Mouse (Mus musculus): ENCODE measurements around the gene Isoc2b. TPM values are rescaled to one million over a fixed set of nuclear protein-coding genes. Genes with fewer than 3 reads are reported as not detected.
"Not testable (repeated sequence)": the region's sequence is repeated elsewhere in the genome, so short reads cannot be mapped to it uniquely, and the experiment has no call there.

The Isoc2b gene
- total and polyA plus RNA-seq, 2 experiments from 2014 or later = 4.5 to 20.0 TPM

DNA sequence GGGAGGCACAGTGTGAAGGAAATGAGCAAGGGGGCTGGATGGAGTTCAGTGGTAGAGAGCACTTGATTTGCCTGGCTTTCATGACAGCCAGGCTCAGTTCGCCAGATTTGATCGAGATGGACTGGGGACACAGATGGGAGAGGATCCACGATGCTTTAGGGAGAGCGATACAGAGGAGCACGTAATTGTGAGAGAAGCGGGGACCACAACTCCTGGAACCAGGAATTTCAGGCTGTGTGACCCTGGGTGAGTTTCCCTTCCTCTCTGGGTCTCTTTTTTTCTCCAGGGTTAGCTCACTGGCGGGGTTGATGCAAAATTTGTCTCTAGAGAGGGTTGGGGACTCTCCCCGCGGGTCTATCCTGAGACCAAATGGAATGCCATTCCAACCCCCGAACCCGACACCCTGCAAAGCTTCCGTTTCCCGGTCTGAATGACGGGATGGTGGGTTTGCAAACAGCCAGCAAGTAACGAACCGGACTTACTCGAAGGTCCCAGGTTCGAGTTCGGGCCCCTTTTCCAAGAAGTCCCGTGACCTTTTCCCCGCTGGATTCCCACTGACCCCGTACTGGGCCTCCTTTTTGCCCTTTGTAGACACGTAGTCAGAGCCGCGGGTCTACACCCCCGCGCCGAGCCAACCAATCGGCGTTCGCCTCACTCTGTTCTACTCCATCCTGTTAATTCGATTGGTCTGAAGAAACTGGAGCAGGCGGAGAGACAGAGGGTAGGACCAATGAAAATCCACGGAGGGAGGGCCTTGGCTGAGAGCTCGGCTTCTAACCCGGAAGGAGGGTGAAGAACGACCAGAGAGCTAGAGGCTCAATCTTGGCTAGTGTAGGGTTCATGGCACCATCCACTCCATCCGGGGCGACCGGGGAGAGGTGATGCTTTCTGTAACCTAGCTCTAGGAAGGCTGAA lies 4.2 kb downstream of the Isoc2b start:
- Histone ChIP-seq H3K4me1 (ENCODE audit: control insufficient read depth, insufficient read depth) (peaks cover 20% of the 10 kb centered on the region), H3K4me2 (ENCODE audit: low read depth, low read length) (peak overlapping the region; percentile 71), H3K27ac (ENCODE audit: low read depth) (peak overlapping the region; percentile 86), H3K36me3 (replicated peaks; ENCODE audit: control insufficient read depth, insufficient read depth, low read length) (no peaks in the 10 kb centered on the region), H3K9ac (replicated peaks; ENCODE audit: low read depth, low read length) (peak overlapping the region; percentile 63), H3K9me3 (replicated peaks; ENCODE audit: control insufficient read depth, low read length) (no peaks in the 10 kb centered on the region), H3K27me3 (ENCODE audit: control insufficient read depth, insufficient read depth, low read length) (no peaks in the 10 kb centered on the region), H3K4me3 (ENCODE audit: low read depth, low read length) (peak overlapping the region; percentile 58)
- peak; percentile 98 for DNase-seq (ENCODE audit: low spot score)
- TF ChIP-seq CTCF (IDR thresholded peaks at IDR 0.05; ENCODE audit: low read depth) (no peak), EP300 (IDR thresholded peaks at IDR 0.05; ENCODE audit: low read depth) (no peak)
- 3% methylated on average over 40 of the region's 40 CpGs for WGBS
- peak; percentile 100 for ATAC-seq (ENCODE audit: insufficient read depth, low read depth)

DNA sequence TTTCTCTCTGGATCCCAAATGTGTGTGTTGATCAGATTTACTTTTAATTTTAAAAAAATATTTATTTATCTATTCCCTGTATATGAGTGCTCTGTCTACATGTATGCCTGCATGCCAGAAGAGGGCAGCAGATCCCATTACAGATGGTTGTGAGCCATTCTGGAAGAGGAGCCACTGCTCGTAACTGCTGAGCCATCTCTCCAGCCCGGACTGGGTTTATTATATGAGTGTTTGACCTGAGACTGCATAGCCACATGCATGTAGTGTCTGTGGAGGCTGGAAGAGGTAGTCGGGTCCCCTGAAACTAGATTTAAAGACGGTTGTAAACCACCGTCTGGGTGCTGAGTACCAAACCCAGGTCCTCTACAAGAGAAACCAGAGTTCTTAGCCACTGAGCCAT lies 5.0 kb downstream of the Isoc2b start:
- Histone ChIP-seq H3K4me2 (ENCODE audit: low read depth, low read length) (peak overlapping the region; percentile 71), H3K4me3 (ENCODE audit: low read depth, low read length) (peak overlapping the region; percentile 58; the same call in 1 of the 2 replicates), H3K9me3 (replicated peaks; ENCODE audit: control insufficient read depth, low read length) (no peaks in the 10 kb centered on the region), H3K27ac (ENCODE audit: low read depth) (peak overlapping the region; percentile 71; the same call in 1 of the 2 replicates), H3K27me3 (ENCODE audit: control insufficient read depth, insufficient read depth, low read length) (no peaks in the 10 kb centered on the region), H3K36me3 (replicated peaks; ENCODE audit: control insufficient read depth, insufficient read depth, low read length) (no peaks in the 10 kb centered on the region), H3K9ac (replicated peaks; ENCODE audit: low read depth, low read length) (no peak overlapping the region), H3K4me1 (ENCODE audit: control insufficient read depth, insufficient read depth) (peaks cover 20% of the 10 kb centered on the region)
- TF ChIP-seq CTCF (IDR thresholded peaks at IDR 0.05; ENCODE audit: low read depth) (peak; percentile 57), EP300 (IDR thresholded peaks at IDR 0.05; ENCODE audit: low read depth) (no peak)
- DNase-seq (ENCODE audit: low spot score) (peak; percentile 42), ATAC-seq (ENCODE audit: insufficient read depth, low read depth) (no peak)
- 59% methylated on average over 5 of the region's 5 CpGs for WGBS

DNA sequence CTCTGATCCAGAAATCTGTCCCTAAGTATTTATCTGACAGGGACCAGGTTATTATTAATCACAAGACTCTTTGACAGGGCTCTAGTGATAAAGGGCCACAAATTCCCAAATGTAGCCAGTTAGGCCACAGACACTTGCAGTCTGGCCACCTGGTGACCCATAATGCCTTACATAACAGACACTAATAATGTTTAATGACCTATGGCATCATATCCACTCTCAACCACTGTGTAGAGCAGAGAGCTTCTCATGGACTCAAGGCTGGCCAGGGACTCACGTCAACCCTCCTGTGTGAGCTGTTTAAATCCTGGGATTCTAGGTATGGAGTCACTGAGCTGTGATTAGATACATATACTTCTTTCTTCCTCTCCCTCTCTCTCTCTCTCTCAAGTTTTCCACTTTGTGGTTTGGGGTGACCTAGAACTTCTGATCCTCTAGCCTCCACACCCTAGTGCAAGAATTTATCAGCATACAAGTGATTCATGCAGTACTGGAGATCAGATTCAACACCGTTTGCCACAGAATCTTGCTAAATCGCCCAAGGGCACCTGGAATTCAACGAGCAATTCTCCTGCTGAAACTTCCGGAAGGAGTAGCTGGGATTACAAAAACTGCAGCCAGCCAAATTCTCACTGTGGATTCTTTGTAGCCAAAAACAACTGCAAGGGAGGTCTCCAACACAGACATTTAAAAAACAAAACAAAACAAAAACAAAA lies 5.8 kb downstream of the Isoc2b start:
- H3K9ac ChIP-seq (replicated peaks; ENCODE audit: low read depth, low read length) = no peak overlapping the region
- H3K36me3 ChIP-seq (replicated peaks; ENCODE audit: control insufficient read depth, insufficient read depth, low read length) = no peaks in the 10 kb centered on the region
- ATAC-seq (ENCODE audit: insufficient read depth, low read depth) = no peak
- H3K4me3 ChIP-seq (ENCODE audit: low read depth, low read length) = no peak overlapping the region
- H3K27me3 ChIP-seq (ENCODE audit: control insufficient read depth, insufficient read depth, low read length) = no peaks in the 10 kb centered on the region
- H3K4me1 ChIP-seq (ENCODE audit: control insufficient read depth, insufficient read depth) = peaks cover 20% of the 10 kb centered on the region
- no peak for DNase-seq (ENCODE audit: low spot score)
- 84% methylated on average over 5 of the region's 5 CpGs for WGBS
- no peaks in the 10 kb centered on the region for H3K9me3 ChIP-seq (replicated peaks; ENCODE audit: control insufficient read depth, low read length)
- peak overlapping the region; percentile 59; the same call in 1 of the 2 replicates for H3K27ac ChIP-seq (ENCODE audit: low read depth)
- no peak for TF ChIP-seq CTCF (IDR thresholded peaks at IDR 0.05; ENCODE audit: low read depth)
- TF ChIP-seq EP300 (IDR thresholded peaks at IDR 0.05; ENCODE audit: low read depth) = no peak
- no peak overlapping the region for H3K4me2 ChIP-seq (ENCODE audit: low read depth, low read length)

DNA sequence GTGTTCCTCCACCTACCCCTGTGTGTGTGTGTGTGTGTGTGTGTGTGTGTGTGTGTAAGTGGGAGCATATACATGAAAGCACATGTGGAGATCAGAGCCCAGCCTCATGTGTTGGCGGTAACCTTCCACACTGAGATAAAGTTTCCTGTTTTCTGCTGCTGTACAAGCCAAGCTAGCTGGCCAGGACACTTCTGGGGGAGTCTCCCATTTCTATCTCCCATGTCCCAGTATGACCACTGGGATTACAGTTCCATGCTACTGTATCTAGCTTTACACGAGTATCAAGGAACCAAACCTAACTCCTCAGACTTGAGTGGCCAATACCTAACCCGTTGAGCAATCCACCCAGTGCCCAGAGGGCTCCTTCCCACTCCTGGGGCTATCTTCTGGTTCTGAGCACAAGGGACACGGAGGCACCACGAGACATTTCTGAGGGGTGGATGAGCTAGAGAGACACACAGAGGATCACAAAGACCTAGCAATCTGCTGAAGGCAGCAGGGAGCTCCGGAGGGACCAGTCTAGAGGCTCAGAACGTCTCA lies 6.4 kb downstream of the Isoc2b start:
- H3K4me2 ChIP-seq (ENCODE audit: low read depth, low read length) = no peak overlapping the region
- peaks cover 20% of the 10 kb centered on the region for H3K4me1 ChIP-seq (ENCODE audit: control insufficient read depth, insufficient read depth)
- no peaks in the 10 kb centered on the region for H3K27me3 ChIP-seq (ENCODE audit: control insufficient read depth, insufficient read depth, low read length)
- no peaks in the 10 kb centered on the region for H3K9me3 ChIP-seq (replicated peaks; ENCODE audit: control insufficient read depth, low read length)
- WGBS = 65% methylated on average over 7 of the region's 7 CpGs
- no peak overlapping the region for H3K4me3 ChIP-seq (ENCODE audit: low read depth, low read length)
- TF ChIP-seq CTCF (IDR thresholded peaks at IDR 0.05; ENCODE audit: low read depth) (no peak), EP300 (IDR thresholded peaks at IDR 0.05; ENCODE audit: low read depth) (no peak)
- H3K27ac ChIP-seq (ENCODE audit: low read depth) = peak overlapping the region; percentile 59
- ATAC-seq (ENCODE audit: insufficient read depth, low read depth) = no peak
- H3K36me3 ChIP-seq (replicated peaks; ENCODE audit: control insufficient read depth, insufficient read depth, low read length) = no peaks in the 10 kb centered on the region
- no peak for DNase-seq (ENCODE audit: low spot score)
- H3K9ac ChIP-seq (replicated peaks; ENCODE audit: low read depth, low read length) = no peak overlapping the region

DNA sequence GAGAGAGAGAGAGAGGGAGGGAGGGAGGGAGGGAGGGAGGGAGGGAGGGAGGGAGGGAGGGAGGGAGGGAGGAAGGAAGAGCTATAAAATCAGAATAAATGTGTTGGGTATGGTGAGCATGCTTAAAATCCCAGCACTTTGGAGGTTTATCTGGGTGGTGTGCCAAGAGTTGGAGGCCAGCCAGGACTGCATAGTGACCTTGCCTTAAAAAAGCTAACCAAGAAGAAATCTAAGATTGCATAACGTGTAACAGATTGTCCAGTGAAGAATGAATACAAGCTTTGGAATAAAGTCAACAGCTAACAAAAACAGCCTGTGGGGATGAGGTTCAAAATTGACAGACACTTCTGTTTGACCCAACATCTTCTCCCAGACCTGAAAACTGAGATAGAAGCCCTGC lies 7.0 kb downstream of the Isoc2b start:
- Histone ChIP-seq H3K27ac (ENCODE audit: low read depth) (peak overlapping the region; percentile 59), H3K4me2 (ENCODE audit: low read depth, low read length) (no peak overlapping the region), H3K4me3 (ENCODE audit: low read depth, low read length) (no peak overlapping the region), H3K36me3 (replicated peaks; ENCODE audit: control insufficient read depth, insufficient read depth, low read length) (no peaks in the 10 kb centered on the region), H3K4me1 (ENCODE audit: control insufficient read depth, insufficient read depth) (peaks cover 18% of the 10 kb centered on the region), H3K9me3 (replicated peaks; ENCODE audit: control insufficient read depth, low read length) (no peaks in the 10 kb centered on the region), H3K27me3 (ENCODE audit: control insufficient read depth, insufficient read depth, low read length) (no peaks in the 10 kb centered on the region), H3K9ac (replicated peaks; ENCODE audit: low read depth, low read length) (no peak overlapping the region)
- TF ChIP-seq CTCF (IDR thresholded peaks at IDR 0.05; ENCODE audit: low read depth) (no peak), EP300 (IDR thresholded peaks at IDR 0.05; ENCODE audit: low read depth) (no peak)
- ATAC-seq (ENCODE audit: insufficient read depth, low read depth) (no peak), DNase-seq (ENCODE audit: low spot score) (peak; percentile 30)
- WGBS = 10% methylated on average over 1 of the region's 1 CpGs

DNA sequence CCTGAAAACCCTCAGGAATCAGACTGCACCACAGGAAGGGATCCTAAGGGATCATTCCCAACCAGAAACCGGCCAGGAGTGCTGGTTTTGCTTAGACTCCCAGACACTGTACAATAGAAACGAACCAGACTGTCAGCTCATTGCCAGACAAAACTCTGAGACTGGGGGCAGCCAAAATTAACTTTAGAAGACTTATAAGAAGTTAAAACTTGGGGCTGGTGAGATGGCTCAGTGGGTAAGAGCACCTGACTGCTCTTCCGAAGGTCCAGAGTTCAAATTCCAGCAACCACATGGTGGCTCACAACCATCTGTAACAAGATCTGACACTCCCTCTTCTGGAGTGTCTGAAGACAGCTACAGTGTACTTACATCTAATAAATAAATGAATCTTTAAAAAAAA lies 9.1 kb downstream of the Isoc2b start:
- DNase-seq (ENCODE audit: low spot score); H3K4me3 ChIP-seq (ENCODE audit: low read depth, low read length); H3K9ac ChIP-seq (replicated peaks; ENCODE audit: low read depth, low read length); H3K9me3 ChIP-seq (replicated peaks; ENCODE audit: control insufficient read depth, low read length); H3K4me1 ChIP-seq (ENCODE audit: control insufficient read depth, insufficient read depth); H3K4me2 ChIP-seq (ENCODE audit: low read depth, low read length); H3K36me3 ChIP-seq (replicated peaks; ENCODE audit: control insufficient read depth, insufficient read depth, low read length); H3K27me3 ChIP-seq (ENCODE audit: control insufficient read depth, insufficient read depth, low read length); ATAC-seq (ENCODE audit: insufficient read depth, low read depth); H3K27ac ChIP-seq (ENCODE audit: low read depth): not testable (repeated sequence)
- 88% methylated on average over 3 of the region's 3 CpGs for WGBS
